Mouse (Mus musculus) kidney, adult 2 months (tissue): ENCODE results near the gene Tmco3. TPM values are rescaled to one million over a fixed set of nuclear protein-coding genes. Genes with fewer than 3 reads are reported as not detected.

Experiments used
- DNase-seq: peaks from one replicate; pipeline ENCODE4 v3.0.0; 2021
- H3K27ac ChIP-seq: fragments of 200-500 bp; 2 replicates; pipeline ENCODE4 v1.5.1; 2012; ENCODE audit warnings: low read depth, low read length, control low read depth, inconsistent platforms; ENCODE audit not compliant: insufficient read depth
- H3K27me3 ChIP-seq: fragments of 200-500 bp; replicated peaks from 2 replicates; pipeline ENCODE4 v1.6.1; 2012; ENCODE audit warnings: mild to moderate bottlenecking, moderate library complexity, low read length, inconsistent platforms; ENCODE audit not compliant: control insufficient read depth, insufficient read depth
- H3K36me3 ChIP-seq: fragments of 200-500 bp; 2 replicates; pipeline ENCODE4 v1.6.1; 2012; ENCODE audit warnings: mild to moderate bottlenecking, moderate library complexity, low read length, inconsistent platforms; ENCODE audit not compliant: control insufficient read depth, insufficient read depth
- H3K4me1 ChIP-seq: fragments of 200-500 bp; 2 replicates; pipeline ENCODE4 v1.6.1; 2011; ENCODE audit warnings: low read length; ENCODE audit not compliant: control insufficient read depth, insufficient read depth
- H3K4me3 ChIP-seq: fragments of 200-500 bp; 2 replicates; pipeline ENCODE4 v1.5.1; 2011; ENCODE audit warnings: mild to moderate bottlenecking, low read depth, low read length, control low read depth; ENCODE audit not compliant: insufficient read depth
- CTCF ChIP-seq: fragments of 200-500 bp; conservative IDR thresholded peaks from 2 replicates; pipeline ENCODE4 v1.5.1; 2011; ENCODE audit warnings: low read depth, mild to moderate bottlenecking, control low read depth, low read length, moderate library complexity, mixed read lengths; ENCODE audit not compliant: insufficient read depth, insufficient read length
- POLR2A ChIP-seq: fragments of 200-500 bp; IDR thresholded peaks from one replicate; pipeline ENCODE4 v1.6.1; 2011; ENCODE audit warnings: low read depth, low read length, control low read depth
- WGBS: fragments of 180-500 bp; shearing (Covaris S2); methylation state at CpG from one replicate; pipeline ENCODE4 v1.1.7; 2018; 5-methylcytosine and 5-hydroxymethylcytosine counted together
- polyA plus RNA-seq: library from polyadenylated mRNA; depleted of rRNA; stranded (reverse); fragments of >200 nt; gene quantifications from 2 replicates; pipeline ENCODE4 v1.2.3, GENCODE M21; 2012

Gene Tmco3
- polyA plus RNA-seq, 1 experiment, result 70.0 TPM

- no peak for TF ChIP-seq POLR2A
- no peak for TF ChIP-seq CTCF
- 2% methylated on average over 6 of the region's 6 CpGs for WGBS
- peak overlapping the region; percentile 93 for H3K4me3 ChIP-seq
- peak; percentile 66 for DNase-seq
- peaks cover 7% of the 10 kb centered on the region; the same call in 1 of the 2 replicates for H3K4me1 ChIP-seq
- H3K36me3 ChIP-seq, result no peaks in the 10 kb centered on the region; the same call in 1 of the 2 replicates
- H3K27ac ChIP-seq, result peak overlapping the region; percentile 4; the same call in 1 of the 2 replicates
- H3K27me3 ChIP-seq, result no peaks in the 10 kb centered on the region
Measured at GRCm38 (mm10) chr8:13288646-13289045, 656 bp downstream of the Tmco3 start.

GRCm38 (mm10) chr8:13292364-13292763 lies 4.4 kb downstream of the Tmco3 start:
- 25% methylated on average over 9 of the region's 9 CpGs for WGBS
- H3K4me1 ChIP-seq, result 0 out of 2 replicates have a peak, but pooled peaks cover 3% of the 10 kb centered on the region

DNA sequence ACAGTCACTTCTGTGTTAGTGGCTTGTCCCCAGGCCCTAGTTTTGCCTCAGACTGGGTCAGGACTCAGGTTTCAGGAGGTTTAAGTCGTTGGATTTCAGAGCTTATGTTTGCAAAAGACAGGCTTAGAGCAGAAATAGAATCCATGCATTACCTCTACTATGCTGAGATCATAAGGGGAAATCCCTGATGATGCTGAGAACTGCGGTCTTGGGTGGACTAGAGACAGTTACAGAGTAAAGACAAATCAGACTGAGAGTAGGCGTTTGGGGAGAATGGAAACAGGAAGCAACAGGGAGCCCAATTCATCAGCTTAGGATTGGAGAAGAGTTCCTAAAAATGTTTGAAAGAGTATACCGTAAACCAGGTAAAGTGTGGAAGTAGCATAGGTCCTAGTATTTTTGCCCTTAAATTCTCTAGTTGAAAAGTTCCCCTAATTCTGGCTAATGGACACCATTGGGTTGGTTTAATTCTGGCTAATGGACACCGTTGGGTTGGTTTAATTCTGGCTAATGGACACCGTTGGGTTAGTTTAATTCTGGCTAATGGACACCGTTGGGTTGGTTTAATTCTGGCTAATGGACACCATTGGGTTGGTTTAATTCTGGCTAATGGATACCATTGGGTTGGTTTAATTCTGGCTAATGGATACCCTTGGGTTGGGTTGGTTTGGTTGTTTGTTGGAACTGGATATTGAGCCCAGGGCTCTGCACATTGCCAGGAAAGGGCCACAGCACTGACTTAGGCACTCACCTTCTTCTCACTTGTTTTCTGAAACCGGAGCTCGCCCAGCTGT lies 5.9 kb downstream of the Tmco3 start:
- Histone ChIP-seq H3K27ac (0 out of 2 replicates have a peak overlapping the region, but pooled peaks have one; percentile 4), H3K4me3 (no peak overlapping the region), H3K27me3 (no peaks in the 10 kb centered on the region), H3K4me1 (0 out of 2 replicates have a peak, but pooled peaks cover 3% of the 10 kb centered on the region), H3K36me3 (peaks cover 3% of the 10 kb centered on the region)
- peak; percentile 75 for DNase-seq
- TF ChIP-seq POLR2A, result no peak
- TF ChIP-seq CTCF, result no peak
- 75% methylated on average over 9 of the region's 9 CpGs for WGBS

More at GRCm38 (mm10) chr8:13292364-13292763, 4.4 kb downstream of the Tmco3 start:
- Histone ChIP-seq H3K4me3 (no peak overlapping the region), H3K27me3 (no peaks in the 10 kb centered on the region), H3K27ac (no peak overlapping the region), H3K36me3 (peaks cover 2% of the 10 kb centered on the region; the same call in 1 of the 2 replicates)
- TF ChIP-seq POLR2A (no peak), CTCF (peak; percentile 95)
- peak; percentile 85 for DNase-seq

DNA sequence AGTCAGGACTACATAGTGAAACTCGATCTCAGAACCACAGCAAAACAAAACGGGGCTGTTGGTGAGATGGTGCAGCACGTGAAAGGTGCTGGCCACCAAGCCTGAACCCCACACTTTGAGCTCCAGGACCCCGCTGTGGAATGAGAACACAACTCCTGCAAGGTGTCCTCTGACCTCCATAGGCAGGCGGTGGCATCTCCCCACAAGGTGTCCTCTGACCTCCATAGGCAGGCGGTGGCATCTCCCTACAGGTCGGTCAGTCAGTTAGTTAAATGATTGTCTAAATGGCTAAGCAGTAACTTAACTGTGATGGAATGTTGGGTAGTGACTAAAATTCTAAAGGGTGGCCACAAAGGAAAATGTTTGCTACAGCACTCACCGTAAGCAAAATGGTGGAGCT lies 11.6 kb downstream of the Tmco3 start:
- H3K4me3 ChIP-seq, result no peak overlapping the region
- 0 out of 2 replicates have a peak overlapping the region, but pooled peaks have one; percentile 8 for H3K27ac ChIP-seq
- DNase-seq, result peak; percentile 62
- TF ChIP-seq CTCF (no peak), POLR2A (no peak)
- no peaks in the 10 kb centered on the region; the same call in 1 of the 2 replicates for H3K4me1 ChIP-seq
- 80% methylated on average over 8 of the region's 8 CpGs for WGBS
- H3K36me3 ChIP-seq, result peaks cover 5% of the 10 kb centered on the region
- no peaks in the 10 kb centered on the region for H3K27me3 ChIP-seq

DNA sequence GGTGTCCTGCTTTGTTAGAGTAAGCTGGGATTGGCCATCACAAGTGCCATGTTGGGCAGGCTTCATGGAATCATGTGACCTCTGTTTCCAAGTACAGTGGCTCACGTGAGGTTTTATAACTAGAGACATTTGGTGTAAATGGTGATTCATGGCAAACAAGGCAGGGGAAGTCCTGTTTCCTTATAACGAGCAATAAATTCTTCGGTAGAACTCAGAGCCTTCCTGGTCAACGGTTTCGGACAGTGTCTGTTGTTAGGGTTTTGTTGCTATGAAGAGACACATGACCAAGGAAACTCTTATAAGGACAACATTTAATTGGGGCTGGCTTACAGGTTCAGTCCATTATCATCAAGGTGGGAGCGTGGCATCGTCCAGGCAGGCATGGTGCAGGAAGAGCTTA lies 13.0 kb downstream of the Tmco3 start:
- Histone ChIP-seq H3K4me3 (no peak overlapping the region), H3K27me3 (no peaks in the 10 kb centered on the region), H3K4me1 (no peaks in the 10 kb centered on the region; the same call in 1 of the 2 replicates), H3K27ac (no peak overlapping the region), H3K36me3 (peaks cover 3% of the 10 kb centered on the region)
- DNase-seq, result no peak
- 86% methylated on average over 7 of the region's 7 CpGs for WGBS
- TF ChIP-seq POLR2A (no peak), CTCF (no peak)

- Histone ChIP-seq H3K27me3 (no peaks in the 10 kb centered on the region), H3K4me1 (no peaks in the 10 kb centered on the region), H3K27ac (no peak overlapping the region), H3K4me3 (no peak overlapping the region), H3K36me3 (peaks cover 2% of the 10 kb centered on the region)
- DNase-seq, result no peak
- WGBS, result 82% methylated on average over 6 of the region's 6 CpGs
- TF ChIP-seq POLR2A, result no peak
- TF ChIP-seq CTCF, result no peak
Measured at GRCm38 (mm10) chr8:13305459-13305858, 17.5 kb downstream of the Tmco3 start.

- Histone ChIP-seq H3K27ac (no peak overlapping the region), H3K4me3 (no peak overlapping the region), H3K36me3 (no peaks in the 10 kb centered on the region), H3K4me1 (no peaks in the 10 kb centered on the region), H3K27me3 (no peaks in the 10 kb centered on the region)
- 99% methylated on average over 4 of the region's 4 CpGs for WGBS
- no peak for TF ChIP-seq POLR2A
- TF ChIP-seq CTCF, result no peak
- no peak for DNase-seq
Measured at GRCm38 (mm10) chr8:13305884-13306283, 17.9 kb downstream of the Tmco3 start.
